Mouse (Mus musculus) MEL (cell line): Measurements from ENCODE around the gene Sbk3. TPM values are rescaled to one million over a fixed set of nuclear protein-coding genes. Genes with fewer than 3 reads are reported as not detected.
"Not testable (repeated sequence)": the region's sequence is repeated elsewhere in the genome, so short reads cannot be mapped to it uniquely, and the experiment has no call there.

Experiments
- DNase-seq: peaks from one replicate; pipeline ENCODE4 v3.0.0; 2011; ENCODE audit warnings: low read depth, low spot score
- H3K27ac ChIP-seq: 2 replicates; pipeline ENCODE4 v1.5.1; 2012; ENCODE audit warnings: low read depth, mild to moderate bottlenecking, control low read depth, low read length, moderate library complexity; ENCODE audit not compliant: control insufficient read depth
- H3K27me3 ChIP-seq, 2 experiments: fragments of 150-350 bp in 1 of 2; sonication (generic) in 1 of 2; 2 replicates each; pipeline ENCODE4 v1.6.1; 2012; ENCODE audit warnings: low read length in 2 of 2, mild to moderate bottlenecking in 2 of 2, improper control_type of control experiment in 1 of 2, moderate library complexity in 1 of 2; ENCODE audit not compliant: insufficient read depth in 2 of 2, control insufficient read depth in 1 of 2
- H3K36me3 ChIP-seq, 2 experiments: 2 replicates each; pipeline ENCODE4 v1.6.1; 2012 to 2014; ENCODE audit warnings: low read length in 2 of 2, improper control_type of control experiment in 1 of 2, inconsistent platforms in 1 of 2, mild to moderate bottlenecking in 1 of 2; ENCODE audit not compliant: insufficient read depth in 2 of 2, control insufficient read depth in 1 of 2
- H3K4me1 ChIP-seq, 2 experiments: fragments of 150-350 bp in 1 of 2; sonication (generic) in 1 of 2; 2 replicates each; pipeline ENCODE4 v1.6.1; 2012; ENCODE audit warnings: low read length in 2 of 2, improper control_type of control experiment in 1 of 2, mild to moderate bottlenecking in 1 of 2; ENCODE audit not compliant: insufficient read depth in 2 of 2, control insufficient read depth in 1 of 2
- H3K4me3 ChIP-seq, 2 experiments: fragments of 150-350 bp in 1 of 2; sonication (generic) in 1 of 2; 2 replicates each; pipeline ENCODE4 v1.5.1; 2012; ENCODE audit warnings: low read depth in 2 of 2, low read length in 2 of 2, mild to moderate bottlenecking in 2 of 2, moderate library complexity in 2 of 2, control low read depth in 1 of 2, improper control_type of control experiment in 1 of 2; ENCODE audit not compliant: control insufficient read depth in 1 of 2, insufficient read depth in 1 of 2
- H3K79me2 ChIP-seq: 2 replicates; pipeline ENCODE4 v1.6.1; 2012; ENCODE audit warnings: mild to moderate bottlenecking, low read length, moderate library complexity; ENCODE audit not compliant: control insufficient read depth, poor library complexity, insufficient read depth
- H3K9ac ChIP-seq: 2 replicates; pipeline ENCODE4 v1.6.1; 2012; ENCODE audit warnings: low read depth, mild to moderate bottlenecking, control low read depth, low read length, moderate library complexity; ENCODE audit not compliant: control insufficient read depth, poor library complexity, severe bottlenecking
- H3K9me3 ChIP-seq: fragments of 150-350 bp; sonication (generic); replicated peaks from 2 replicates; pipeline ENCODE4 v1.6.1; 2012; ENCODE audit warnings: mild to moderate bottlenecking, low read length, improper control_type of control experiment, moderate library complexity; ENCODE audit not compliant: insufficient read depth
- CTCF ChIP-seq, 3 experiments: IDR thresholded peaks in 2 of 3; conservative IDR thresholded peaks in 1 of 3; 2 replicates each; pipeline ENCODE4 v1.5.1; 2011 to 2012; ENCODE audit warnings: low read length in 3 of 3, low read depth in 2 of 3, mild to moderate bottlenecking in 2 of 3, improper control_type of control experiment in 1 of 3, inconsistent platforms in 1 of 3, mixed read lengths in 1 of 3, moderate library complexity in 1 of 3; ENCODE audit not compliant: control insufficient read depth in 1 of 3, insufficient read depth in 1 of 3, poor library complexity in 1 of 3, severe bottlenecking in 1 of 3
- EP300 ChIP-seq, 2 experiments: IDR thresholded peaks; 2 replicates each; pipeline ENCODE4 v1.6.1; 2011; ENCODE audit warnings: improper control_type of control experiment in 2 of 2, low read length in 2 of 2, low read depth in 1 of 2, mild to moderate bottlenecking in 1 of 2
- ETS1 ChIP-seq: IDR thresholded peaks from 2 replicates; pipeline ENCODE4 v1.6.1; 2012; ENCODE audit warnings: low read depth, mild to moderate bottlenecking, inconsistent platforms, low read length, improper control_type of control experiment, moderate library complexity
- GABPA ChIP-seq: IDR thresholded peaks from 2 replicates; pipeline ENCODE4 v1.6.1; 2012; ENCODE audit warnings: low read depth, mild to moderate bottlenecking, inconsistent platforms, low read length, improper control_type of control experiment, moderate library complexity
- HCFC1 ChIP-seq: IDR thresholded peaks from 2 replicates; pipeline ENCODE4 v1.6.1; 2012; ENCODE audit warnings: low read depth, mild to moderate bottlenecking, inconsistent platforms, low read length, improper control_type of control experiment, moderate library complexity
- JUND ChIP-seq: IDR thresholded peaks from 2 replicates; pipeline ENCODE4 v1.6.1; 2011; ENCODE audit warnings: low read depth, mild to moderate bottlenecking, improper control_type of control experiment, low read length
- MAFK ChIP-seq: IDR thresholded peaks from 2 replicates; pipeline ENCODE4 v1.6.1; 2011; ENCODE audit warnings: low read depth, mild to moderate bottlenecking, low read length, improper control_type of control experiment, borderline replicate concordance
- MAZ ChIP-seq: IDR thresholded peaks from 2 replicates; pipeline ENCODE4 v1.6.1; 2012; ENCODE audit warnings: low read depth, mild to moderate bottlenecking, inconsistent platforms, low read length, improper control_type of control experiment
- MEF2A ChIP-seq: IDR thresholded peaks from 2 replicates; pipeline ENCODE4 v1.6.1; 2014; ENCODE audit warnings: low read depth, mild to moderate bottlenecking, inconsistent platforms, low read length, improper control_type of control experiment; ENCODE audit not compliant: poor library complexity, insufficient replicate concordance, severe bottlenecking; ENCODE audit errors: extremely low read depth
- MYC ChIP-seq: IDR thresholded peaks from 2 replicates; pipeline ENCODE4 v1.6.1; 2011; ENCODE audit warnings: low read depth, mild to moderate bottlenecking, low read length, improper control_type of control experiment, moderate library complexity
- NRF1 ChIP-seq: IDR thresholded peaks from 2 replicates; pipeline ENCODE4 v1.6.1; 2014; ENCODE audit warnings: low read depth, mild to moderate bottlenecking, inconsistent platforms, low read length, improper control_type of control experiment, moderate library complexity; ENCODE audit not compliant: poor library complexity, insufficient read depth, severe bottlenecking
- RAD21 ChIP-seq: IDR thresholded peaks from 2 replicates; pipeline ENCODE4 v1.6.1; 2011; ENCODE audit warnings: mild to moderate bottlenecking, low read depth, low read length, improper control_type of control experiment
- TAL1 ChIP-seq: IDR thresholded peaks from 2 replicates; pipeline ENCODE4 v1.6.1; 2012; ENCODE audit warnings: mild to moderate bottlenecking, inconsistent platforms, low read length, moderate library complexity, mixed read lengths
- TCF12 ChIP-seq: IDR thresholded peaks from 2 replicates; pipeline ENCODE4 v1.6.1; 2014; ENCODE audit warnings: low read depth, mild to moderate bottlenecking, inconsistent platforms, low read length, improper control_type of control experiment, moderate library complexity
- USF1 ChIP-seq: IDR thresholded peaks from 2 replicates; pipeline ENCODE4 v1.6.1; 2014; ENCODE audit warnings: low read depth, mild to moderate bottlenecking, inconsistent platforms, low read length, improper control_type of control experiment, moderate library complexity
- USF2 ChIP-seq, 2 experiments: IDR thresholded peaks; 2 replicates each; pipeline ENCODE4 v1.6.1; 2011 to 2012; ENCODE audit warnings: improper control_type of control experiment in 2 of 2, low read length in 2 of 2, borderline replicate concordance in 1 of 2, inconsistent platforms in 1 of 2, low read depth in 1 of 2, mild to moderate bottlenecking in 1 of 2; ENCODE audit not compliant: insufficient read depth in 1 of 2
- ZMIZ1 ChIP-seq: IDR thresholded peaks from 2 replicates; pipeline ENCODE4 v1.6.1; 2012; ENCODE audit warnings: low read depth, mild to moderate bottlenecking, inconsistent platforms, low read length, improper control_type of control experiment, moderate library complexity
- ZNF384 ChIP-seq: IDR thresholded peaks from 2 replicates; pipeline ENCODE4 v1.6.1; 2012; ENCODE audit warnings: low read depth, mild to moderate bottlenecking, inconsistent platforms, low read length, improper control_type of control experiment
- polyA plus RNA-seq, 2 experiments: library from polyadenylated mRNA; stranded (reverse) in 1 of 2; unstranded in 1 of 2; fragments of >175 nt in 1 of 2; fragments of >200 nt in 1 of 2; gene quantifications; 2 replicates each; pipeline versions ENCODE4 v1.2.1 to v1.2.4; 2012; ENCODE audit warnings: low replicate concordance in 2 of 2, low read depth in 1 of 2; ENCODE audit not compliant: insufficient read length in 2 of 2, insufficient read depth in 1 of 2, missing spikeins in 1 of 2
- total RNA-seq: library from RNA; depleted of rRNA; stranded (reverse); fragments of 300-350 nt; gene quantifications from 2 replicates; pipeline ENCODE4 v1.2.3, GENCODE M21; 2012

The Sbk3 gene
- total and polyA plus RNA-seq, 3 experiments, result not detected

DNA sequence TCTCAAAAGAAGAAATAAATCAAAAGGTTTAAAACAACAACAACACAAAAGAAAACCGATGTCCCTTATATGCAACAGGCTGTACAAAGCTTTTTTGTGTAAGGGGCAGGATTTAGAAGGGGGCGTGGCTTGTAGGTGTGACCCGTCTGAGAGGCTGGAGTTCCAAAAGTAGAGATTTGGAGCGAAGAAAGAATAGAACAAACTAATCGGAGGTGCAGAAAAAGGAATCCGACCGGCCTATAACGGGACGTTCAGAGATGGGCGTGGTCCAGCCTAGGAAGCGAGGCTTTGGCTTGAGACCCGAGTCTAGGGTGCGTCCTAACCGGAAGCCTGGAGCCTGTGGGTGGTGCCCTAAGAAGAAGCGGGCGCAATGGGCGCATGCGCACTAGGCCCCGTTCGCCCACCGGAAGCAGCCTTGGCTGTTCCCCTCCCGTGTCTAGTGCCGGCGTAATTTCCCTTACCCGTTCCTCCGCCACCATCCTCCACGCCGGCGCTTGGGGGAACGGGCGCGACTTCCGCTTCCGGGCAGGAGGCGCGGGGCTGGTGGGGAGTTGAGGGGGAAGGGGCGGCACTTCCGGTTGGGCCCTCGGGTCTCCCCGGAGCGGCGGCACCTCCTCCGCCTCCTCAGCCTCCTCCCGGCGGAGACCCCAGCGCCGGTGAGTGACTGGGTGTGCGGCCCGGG is 49.2 kb upstream of the Sbk3 start, which contains the start of the genes Zfp865 and Ccdc106 (continued):
- TF ChIP-seq ZNF384, result no peak
- peak; percentile 50; the same call in 1 of the 2 replicates for TF ChIP-seq TCF12
- TF ChIP-seq MAZ, result peak; percentile 79; the same call in 1 of the 2 replicates

DNA sequence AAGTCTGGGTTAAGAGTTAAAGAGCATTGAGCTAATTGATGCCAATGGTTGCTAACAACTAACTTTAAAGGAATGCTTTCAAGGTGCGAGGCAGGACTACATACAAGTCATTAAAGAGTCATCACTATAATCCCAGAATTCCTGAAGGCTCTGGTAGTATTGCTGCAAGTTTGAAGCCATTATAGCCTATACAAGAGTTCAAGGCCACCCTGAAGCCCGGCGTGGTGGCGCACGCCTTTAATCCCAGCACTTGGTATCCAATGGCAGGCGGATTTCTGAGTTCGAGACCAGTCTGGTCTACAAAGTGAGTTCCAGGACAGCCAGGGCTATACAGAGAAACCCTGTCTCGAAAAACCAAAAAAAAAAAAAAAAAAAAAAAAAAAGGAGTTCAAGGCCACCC is 48.6 kb upstream of the Sbk3 start:
- peaks cover 0 to 36% of the 10 kb centered on the region in 2 experiments; a peak in 3 of 4 replicates for H3K36me3 ChIP-seq
- peak; percentile 47 for DNase-seq
- peaks cover 7 to 35% of the 10 kb centered on the region in 2 experiments; a peak in 3 of 4 replicates for H3K4me1 ChIP-seq
- H3K9me3 ChIP-seq, H3K27me3 ChIP-seq: not testable (repeated sequence)
- peak overlapping the region; percentile 96 for H3K27ac ChIP-seq
- peaks cover 23% of the 10 kb centered on the region for H3K79me2 ChIP-seq
- peak overlapping the region; percentile 98 for H3K9ac ChIP-seq
- H3K4me3 ChIP-seq, result peak overlapping the region; percentile 18 to 93

DNA sequence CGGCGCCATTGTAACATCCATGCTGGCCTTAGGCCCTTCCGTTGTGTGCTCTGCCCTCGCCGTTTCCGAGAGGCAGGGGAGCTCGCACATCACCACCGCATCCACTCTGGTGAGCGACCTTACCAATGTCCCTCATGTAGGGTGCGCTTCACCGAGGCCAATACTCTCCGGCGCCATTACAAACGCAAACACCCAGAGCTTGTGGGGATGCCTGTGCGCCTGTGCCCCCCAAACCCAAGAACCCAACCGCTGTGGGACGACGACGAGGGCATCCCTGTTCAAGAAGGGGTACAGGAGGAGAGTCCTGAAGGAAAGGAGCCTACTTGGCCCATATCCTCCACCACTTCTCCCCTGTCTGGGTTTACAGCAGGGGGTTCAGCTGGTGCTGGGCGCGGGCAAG is 47.0 kb upstream of the Sbk3 start:
- peaks cover 0 to 35% of the 10 kb centered on the region in 2 experiments; a peak in 3 of 4 replicates for H3K36me3 ChIP-seq
- H3K27ac ChIP-seq, result no peak overlapping the region
- H3K27me3 ChIP-seq, result no peaks in the 10 kb centered on the region
- peaks cover 23% of the 10 kb centered on the region for H3K79me2 ChIP-seq
- no peak overlapping the region for H3K9ac ChIP-seq
- H3K4me3 ChIP-seq, result no peak overlapping the region
- H3K9me3 ChIP-seq, result no peaks in the 10 kb centered on the region
- DNase-seq, result no peak
- peaks cover 7 to 32% of the 10 kb centered on the region in 2 experiments; a peak in 3 of 4 replicates for H3K4me1 ChIP-seq
- TF ChIP-seq TAL1, result no peak
- TF ChIP-seq GABPA, result no peak
- no peak for TF ChIP-seq RAD21
- TF ChIP-seq EP300 (IDR thresholded peaks at IDR 0.05; ENCODE audit: low read depth in 1 of 2, low read length in 2 of 2), result no peak
- no peak for TF ChIP-seq HCFC1
- no peak for TF ChIP-seq JUND
- TF ChIP-seq MAZ, result no peak
- TF ChIP-seq TCF12, result no peak
- TF ChIP-seq MEF2A, result no peak

DNA sequence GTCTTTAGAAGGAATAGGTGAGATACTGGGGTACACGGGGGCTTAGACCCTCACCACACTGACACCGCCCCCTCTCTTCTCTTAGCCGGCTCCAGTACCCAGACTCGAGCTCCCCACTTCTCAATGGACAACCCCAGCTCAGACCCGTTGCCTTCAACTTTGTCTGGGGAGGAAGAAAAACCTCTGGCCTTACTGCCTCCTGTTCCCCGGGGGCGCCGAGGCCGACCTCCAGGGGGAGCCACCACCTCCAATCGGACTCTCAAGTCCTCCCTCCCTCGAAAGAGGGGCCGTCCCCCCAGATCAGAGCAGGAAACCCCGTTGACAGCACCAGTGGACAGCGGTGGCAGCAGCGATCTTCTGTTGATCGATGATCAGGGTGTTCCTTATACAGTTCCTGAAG is 46.4 kb upstream of the Sbk3 start:
- no peak for DNase-seq
- no peak overlapping the region for H3K4me3 ChIP-seq
- peaks cover 22% of the 10 kb centered on the region for H3K79me2 ChIP-seq
- peak in 2 of 3 experiments; percentile 17 to 47; a peak in 3 of 6 replicates for TF ChIP-seq CTCF (IDR thresholded peaks at IDR 0.05 in 2 of 3, conservative IDR thresholded peaks at IDR 0.05 in 1 of 3; ENCODE audit: control insufficient read depth in 1 of 3, insufficient read depth in 1 of 3, low read depth in 2 of 3, low read length in 3 of 3, poor library complexity in 1 of 3, severe bottlenecking in 1 of 3)
- TF ChIP-seq MYC, result no peak
- no peak for TF ChIP-seq USF2 (IDR thresholded peaks at IDR 0.05; ENCODE audit: borderline replicate concordance in 1 of 2, insufficient read depth in 1 of 2, low read depth in 1 of 2, low read length in 2 of 2)
- no peak for TF ChIP-seq NRF1
- no peak for TF ChIP-seq ETS1
- TF ChIP-seq USF1, result no peak
- no peak for TF ChIP-seq MAFK
- no peak for TF ChIP-seq ZMIZ1
- no peaks in the 10 kb centered on the region for H3K9me3 ChIP-seq
- H3K36me3 ChIP-seq, result peaks cover 0 to 29% of the 10 kb centered on the region in 2 experiments; a peak in 3 of 4 replicates
- H3K27me3 ChIP-seq, result no peaks in the 10 kb centered on the region
- H3K4me1 ChIP-seq, result peaks cover 7 to 27% of the 10 kb centered on the region in 2 experiments; a peak in 3 of 4 replicates
- no peak overlapping the region for H3K9ac ChIP-seq
- H3K27ac ChIP-seq, result no peak overlapping the region
